Mouse (Mus musculus): ENCODE results near the gene Hils1. TPM values are rescaled to one million over a fixed set of nuclear protein-coding genes. Genes with fewer than 3 reads are reported as not detected.

Hils1 gene
- polyA plus RNA-seq (2011; ENCODE audit: insufficient read length, low read depth, missing spikeins) = not detected in 2 replicates

- TF ChIP-seq POLR2A (IDR thresholded peaks at IDR 0.05; ENCODE audit: low read depth, low read length) (no peak), CTCF (IDR thresholded peaks at IDR 0.05; ENCODE audit: borderline replicate concordance, insufficient read depth, low read length) (no peak)
- Histone ChIP-seq H3K27ac (ENCODE audit: insufficient read depth, low read length) (no peak within 1 kb of the TSS), H3K4me3 (ENCODE audit: insufficient read depth, low read length) (no peak within 1 kb of the TSS), H3K4me1 (ENCODE audit: control insufficient read depth, insufficient read depth, low read length) (no peaks in the 10 kb centered on the region)
Observed at GRCm38 (mm10) chr11:94967419-94967818, at the start of gene Hils1. TSS of gene Hils1 (plus strand) at chr11:94967593.

GRCm38 (mm10) chr11:94917717-94918116 lies 49.7 kb upstream of the Hils1 start:
- Histone ChIP-seq H3K4me1 (ENCODE audit: control insufficient read depth, insufficient read depth, low read length) (peaks cover 27% of the 10 kb centered on the region), H3K27ac (ENCODE audit: insufficient read depth, low read length) (peak overlapping the region; percentile 86), H3K4me3 (ENCODE audit: insufficient read depth, low read length) (no peak overlapping the region)
- no peak for TF ChIP-seq CTCF (IDR thresholded peaks at IDR 0.05; ENCODE audit: borderline replicate concordance, insufficient read depth, low read length)

- peaks cover 18% of the 10 kb centered on the region for H3K4me1 ChIP-seq (ENCODE audit: control insufficient read depth, insufficient read depth, low read length)
- TF ChIP-seq POLR2A (IDR thresholded peaks at IDR 0.05; ENCODE audit: low read depth, low read length) (no peak), CTCF (IDR thresholded peaks at IDR 0.05; ENCODE audit: borderline replicate concordance, insufficient read depth, low read length) (no peak)
- peak overlapping the region; percentile 35 for H3K27ac ChIP-seq (ENCODE audit: insufficient read depth, low read length)
- H3K4me3 ChIP-seq (ENCODE audit: insufficient read depth, low read length) = no peak overlapping the region
Observed at GRCm38 (mm10) chr11:94920996-94921401, 46.4 kb upstream of the Hils1 start.

GRCm38 (mm10) chr11:94924977-94925376 lies 42.4 kb upstream of the Hils1 start:
- Histone ChIP-seq H3K4me3 (ENCODE audit: insufficient read depth, low read length) (no peak overlapping the region), H3K27ac (ENCODE audit: insufficient read depth, low read length) (no peak overlapping the region), H3K4me1 (ENCODE audit: control insufficient read depth, insufficient read depth, low read length) (peaks cover 17% of the 10 kb centered on the region)
- TF ChIP-seq CTCF (IDR thresholded peaks at IDR 0.05; ENCODE audit: borderline replicate concordance, insufficient read depth, low read length) = no peak
- no peak for TF ChIP-seq POLR2A (IDR thresholded peaks at IDR 0.05; ENCODE audit: low read depth, low read length)

GRCm38 (mm10) chr11:94926431-94926830 lies 41.0 kb upstream of the Hils1 start:
- H3K4me3 ChIP-seq (ENCODE audit: insufficient read depth, low read length) = no peak overlapping the region
- peaks cover 17% of the 10 kb centered on the region for H3K4me1 ChIP-seq (ENCODE audit: control insufficient read depth, insufficient read depth, low read length)
- no peak for TF ChIP-seq CTCF (IDR thresholded peaks at IDR 0.05; ENCODE audit: borderline replicate concordance, insufficient read depth, low read length)
- no peak for TF ChIP-seq POLR2A (IDR thresholded peaks at IDR 0.05; ENCODE audit: low read depth, low read length)
- H3K27ac ChIP-seq (ENCODE audit: insufficient read depth, low read length) = peak overlapping the region; percentile 99

GRCm38 (mm10) chr11:94927771-94928291 lies 39.6 kb upstream of the Hils1 start:
- no peak overlapping the region for H3K4me3 ChIP-seq (ENCODE audit: insufficient read depth, low read length)
- TF ChIP-seq POLR2A (IDR thresholded peaks at IDR 0.05; ENCODE audit: low read depth, low read length) (0 out of 2 replicates have a peak, but pooled peaks have one; percentile 45), CTCF (IDR thresholded peaks at IDR 0.05; ENCODE audit: borderline replicate concordance, insufficient read depth, low read length) (no peak)
- H3K27ac ChIP-seq (ENCODE audit: insufficient read depth, low read length) = peak overlapping the region; percentile 99
- H3K4me1 ChIP-seq (ENCODE audit: control insufficient read depth, insufficient read depth, low read length) = peaks cover 19% of the 10 kb centered on the region

- H3K4me1 ChIP-seq (ENCODE audit: control insufficient read depth, insufficient read depth, low read length) = peaks cover 20% of the 10 kb centered on the region
- no peak overlapping the region for H3K4me3 ChIP-seq (ENCODE audit: insufficient read depth, low read length)
- TF ChIP-seq POLR2A (IDR thresholded peaks at IDR 0.05; ENCODE audit: low read depth, low read length) = peak; percentile 7
- TF ChIP-seq CTCF (IDR thresholded peaks at IDR 0.05; ENCODE audit: borderline replicate concordance, insufficient read depth, low read length) = no peak
- H3K27ac ChIP-seq (ENCODE audit: insufficient read depth, low read length) = peak overlapping the region; percentile 99
Observed at GRCm38 (mm10) chr11:94928820-94929219, 38.6 kb upstream of the Hils1 start.

- Histone ChIP-seq H3K27ac (ENCODE audit: insufficient read depth, low read length) (peak overlapping the region; percentile 98), H3K4me1 (ENCODE audit: control insufficient read depth, insufficient read depth, low read length) (peaks cover 26% of the 10 kb centered on the region), H3K4me3 (ENCODE audit: insufficient read depth, low read length) (no peak overlapping the region)
- TF ChIP-seq POLR2A (IDR thresholded peaks at IDR 0.05; ENCODE audit: low read depth, low read length) (peak; percentile 54), CTCF (IDR thresholded peaks at IDR 0.05; ENCODE audit: borderline replicate concordance, insufficient read depth, low read length) (no peak)
Observed at GRCm38 (mm10) chr11:94929599-94929998, 37.8 kb upstream of the Hils1 start.

- TF ChIP-seq CTCF (IDR thresholded peaks at IDR 0.05; ENCODE audit: borderline replicate concordance, insufficient read depth, low read length) = no peak
- no peak for TF ChIP-seq POLR2A (IDR thresholded peaks at IDR 0.05; ENCODE audit: low read depth, low read length)
- Histone ChIP-seq H3K4me3 (ENCODE audit: insufficient read depth, low read length) (no peak overlapping the region), H3K27ac (ENCODE audit: insufficient read depth, low read length) (peak overlapping the region; percentile 98), H3K4me1 (ENCODE audit: control insufficient read depth, insufficient read depth, low read length) (peaks cover 28% of the 10 kb centered on the region)
Observed at GRCm38 (mm10) chr11:94930151-94930550, 37.2 kb upstream of the Hils1 start.

- Histone ChIP-seq H3K4me3 (ENCODE audit: insufficient read depth, low read length) (no peak overlapping the region), H3K4me1 (ENCODE audit: control insufficient read depth, insufficient read depth, low read length) (peaks cover 21% of the 10 kb centered on the region), H3K27ac (ENCODE audit: insufficient read depth, low read length) (peak overlapping the region; percentile 99)
- no peak for TF ChIP-seq CTCF (IDR thresholded peaks at IDR 0.05; ENCODE audit: borderline replicate concordance, insufficient read depth, low read length)
- peak; percentile 60; the same call in 1 of the 2 replicates for TF ChIP-seq POLR2A (IDR thresholded peaks at IDR 0.05; ENCODE audit: low read depth, low read length)
Observed at GRCm38 (mm10) chr11:94933584-94933983, 33.8 kb upstream of the Hils1 start.
